Mouse (Mus musculus): ENCODE measurements around the gene Tuba1c. TPM values are rescaled to one million over a fixed set of nuclear protein-coding genes. Genes with fewer than 3 reads are reported as not detected.

Tuba1c gene
- total RNA-seq (2023): 10 to 100 TPM; 75.8 to 86.6 TPM

DNA sequence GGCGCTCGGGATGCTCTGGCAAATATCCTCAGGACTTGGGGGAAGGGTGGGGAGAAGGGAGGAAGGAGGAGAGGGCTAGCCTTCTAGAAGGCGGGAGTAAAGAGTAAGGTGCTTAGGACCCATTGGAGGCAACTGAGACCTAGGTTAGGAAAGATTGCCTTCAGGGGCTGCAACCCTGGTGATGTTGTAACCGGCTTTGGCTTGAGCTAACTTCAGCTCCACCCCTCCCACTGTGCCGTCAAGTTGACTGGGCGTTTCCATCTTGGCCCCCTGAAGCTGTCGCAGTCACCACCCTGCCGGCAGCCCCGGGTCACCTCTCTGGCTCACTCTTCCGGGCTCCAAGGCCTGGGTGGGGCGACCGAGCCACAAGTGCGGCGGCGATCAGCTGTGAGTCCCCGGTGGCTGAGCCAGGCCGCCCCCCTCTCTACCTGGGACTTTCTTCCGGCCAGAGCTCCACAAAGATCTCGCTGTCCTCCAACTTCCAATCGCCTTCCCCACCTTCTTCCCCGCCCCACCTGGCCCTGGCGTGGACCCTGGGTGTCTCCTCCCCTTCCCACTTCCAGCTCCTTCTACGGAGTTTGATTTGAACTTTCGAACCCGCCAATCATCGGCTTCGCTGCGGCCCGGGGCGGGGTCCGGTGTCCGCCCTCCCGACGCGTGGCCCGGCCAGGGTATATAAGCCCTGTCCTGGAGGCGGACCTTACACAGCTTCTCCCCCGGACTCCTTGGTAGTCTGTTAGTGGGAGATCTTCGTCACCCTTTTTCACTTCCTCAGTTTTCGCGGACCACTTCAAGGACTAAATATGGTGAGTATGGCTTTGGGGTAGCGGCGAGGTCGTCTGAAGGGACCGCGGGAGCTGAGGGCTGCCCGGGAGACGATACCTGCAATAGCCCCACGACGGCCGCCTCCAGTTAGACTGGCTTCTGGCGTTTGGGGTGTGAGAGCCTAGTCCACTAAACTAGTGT is at the start of gene Tuba1c:
Gene Tuba1c, plus strand, starts transcription at position 273 of the 966 bp plus-strand sequence.

GRCm38 (mm10) chr15:99055040-99055439 is 25.3 kb downstream of the Tuba1c start, which contains the start of gene Prph:
Gene Prph (plus strand): TSS chr15:99055174.

GRCm38 (mm10) chr15:99074019-99074599 is 44.4 kb downstream of the Tuba1c start, which contains the start of gene Troap:
Gene Troap (plus strand): TSS chr15:99074575.

GRCm38 (mm10) chr15:99087253-99088075 is 57.8 kb downstream of the Tuba1c start, which contains the start of gene C1ql4:
Gene C1ql4 (minus strand): TSS chr15:99087817.

Other genes with a start within 250 kb of the Tuba1c start
- gene Wnt1, start 240.0 kb upstream of the Tuba1c start, total RNA-seq (2023): not detected
- under 1 TPM; 0.15 to 0.39 TPM for gene Ddn, start 220.4 kb upstream of the Tuba1c start, total RNA-seq (2023)
- 100 to 1,000 TPM; 118 TPM for gene Prkag1, start 198.4 kb upstream of the Tuba1c start, total RNA-seq (2023)
- 100 to 1,000 TPM; 254 to 294 TPM for gene Kmt2d, start 158.7 kb upstream of the Tuba1c start, total RNA-seq (2023)
- gene Rhebl1, start 135.4 kb upstream of the Tuba1c start, total RNA-seq (2023): 10 to 100 TPM; 22.4 to 23.8 TPM
- under 1 TPM in 1 of 2 experiments, not detected in 1; 0.36 TPM for gene Dhh, start 131.4 kb upstream of the Tuba1c start, total RNA-seq (2023)
- 100 to 1,000 TPM; 268 to 306 TPM for gene Lmbr1l, start 111.7 kb upstream of the Tuba1c start, total RNA-seq (2023)
- gene Tuba1b, start 95.3 kb upstream of the Tuba1c start, total RNA-seq (2023): 100 to 1,000 TPM; 263 to 287 TPM
- gene Gm49450, start 76.3 kb upstream of the Tuba1c start, total RNA-seq (2023): not detected
- gene Tuba1a, start 76.2 kb upstream of the Tuba1c start, total RNA-seq (2023): 100 to 1,000 TPM; 188 to 202 TPM
- not detected for gene Prph, start 25.3 kb downstream of the Tuba1c start, total RNA-seq (2023)
- 1 to 10 TPM; 3.0 to 3.2 TPM for gene Troap, start 44.7 kb downstream of the Tuba1c start, total RNA-seq (2023)
- not detected for gene C1ql4, start 57.9 kb downstream of the Tuba1c start, total RNA-seq (2023)
- not detected for gene Dnajc22, start 63.3 kb downstream of the Tuba1c start, total RNA-seq (2023)
- gene Spats2, start 96.0 kb downstream of the Tuba1c start, total RNA-seq (2023): not detected
- 1 to 10 TPM; 3.9 to 8.3 TPM for gene Kcnh3, start 195.0 kb downstream of the Tuba1c start, total RNA-seq (2023)
- 100 to 1,000 TPM; 102 to 126 TPM for gene Mcrs1, start 222.1 kb downstream of the Tuba1c start, total RNA-seq (2023)

Measured in T-cell, adult 66 days (primary cell).